Mouse (Mus musculus): ENCODE results near the gene Frem2.
A peak's percentile ranks its signal among the peaks of the same experiment; 100 is the strongest.

The Frem2 gene

GRCm38 (mm10) chr3:53557388-53558214, 99.6 kb downstream of the Frem2 start:
- DNase-seq (ENCODE audit: low spot score in 2 of 2), result no peak

- DNase-seq (ENCODE audit: low spot score in 2 of 2), result no peak
Measured at GRCm38 (mm10) chr3:53555031-53555952, 101.9 kb downstream of the Frem2 start.

GRCm38 (mm10) chr3:53552691-53553090, 104.5 kb downstream of the Frem2 start:
- no peak for DNase-seq (ENCODE audit: low spot score in 2 of 2)

GRCm38 (mm10) chr3:53532091-53532490, 125.1 kb downstream of the Frem2 start:
- no peak for DNase-seq (ENCODE audit: low spot score in 2 of 2)

GRCm38 (mm10) chr3:53530305-53530704, 126.8 kb downstream of the Frem2 start:
- DNase-seq (ENCODE audit: low spot score in 2 of 2), result no peak

- peak in 1 of 2 experiments; percentile 46 for DNase-seq (ENCODE audit: low spot score in 2 of 2)
Measured at GRCm38 (mm10) chr3:53525737-53526136, 131.4 kb downstream of the Frem2 start.

- no peak for DNase-seq (ENCODE audit: low spot score in 2 of 2)
Measured at GRCm38 (mm10) chr3:53522794-53523193, 134.4 kb downstream of the Frem2 start.

- no peak for DNase-seq (ENCODE audit: low spot score in 2 of 2)
Measured at GRCm38 (mm10) chr3:53514221-53515065, 142.7 kb downstream of the Frem2 start.

- DNase-seq (ENCODE audit: low spot score in 2 of 2), result no peak
Measured at GRCm38 (mm10) chr3:53513096-53513495, 144.1 kb downstream of the Frem2 start.

- DNase-seq (ENCODE audit: low spot score in 2 of 2), result no peak
Measured at GRCm38 (mm10) chr3:53502428-53502827, 154.7 kb downstream of the Frem2 start.

GRCm38 (mm10) chr3:53498351-53498905, 158.7 kb downstream of the Frem2 start:
- DNase-seq (ENCODE audit: low spot score in 2 of 2), result no peak

- DNase-seq (ENCODE audit: low spot score in 2 of 2), result no peak
Measured at GRCm38 (mm10) chr3:53488353-53488752, 168.8 kb downstream of the Frem2 start, which contains the start of gene Stoml3. Gene Stoml3 (plus strand): TSS chr3:53488653.

- DNase-seq (ENCODE audit: low spot score in 2 of 2), result no peak
Measured at GRCm38 (mm10) chr3:53486996-53487576, 170.1 kb downstream of the Frem2 start.

- DNase-seq (ENCODE audit: low spot score in 2 of 2), result no peak
Measured at GRCm38 (mm10) chr3:53486561-53486960, 170.6 kb downstream of the Frem2 start.

- DNase-seq (ENCODE audit: low spot score in 2 of 2), result no peak
Measured at GRCm38 (mm10) chr3:53483414-53484059, 173.6 kb downstream of the Frem2 start.

- no peak for DNase-seq (ENCODE audit: low spot score in 2 of 2)
Measured at GRCm38 (mm10) chr3:53478419-53479046, 178.6 kb downstream of the Frem2 start.

- no peak for DNase-seq (ENCODE audit: low spot score in 2 of 2)
Measured at GRCm38 (mm10) chr3:53477468-53477867, 179.7 kb downstream of the Frem2 start.

GRCm38 (mm10) chr3:53475889-53476288, 181.3 kb downstream of the Frem2 start:
- no peak for DNase-seq (ENCODE audit: low spot score in 2 of 2)

- DNase-seq (ENCODE audit: low spot score in 2 of 2), result no peak
Measured at GRCm38 (mm10) chr3:53474179-53474578, 183.0 kb downstream of the Frem2 start.

GRCm38 (mm10) chr3:53472061-53472460, 185.1 kb downstream of the Frem2 start:
- DNase-seq (ENCODE audit: low spot score in 2 of 2), result no peak

Measured in spleen, postnatal 14 days (tissue).